Mouse (Mus musculus) heart, embryonic 16.5 days (tissue): ENCODE measurements at regions not wholly inside any gene's neighbourhood (a gene's known extent, or its start where the extent isn't known, plus 50 kb on each side); places are given as distances from the start of the nearest gene placed in this dataset.
"Not testable (repeated sequence)": the region's sequence is repeated elsewhere in the genome, so short reads cannot be mapped to it uniquely, and the experiment has no call there.

Source experiments
- ATAC-seq: fragments of 200-750 bp; cut with Nextera tagmentation; replicated peaks from 2 replicates; pipeline ENCODE4 v1.8.0; 2017; ENCODE audit warnings: moderate number of reproducible peaks; ENCODE audit not compliant: insufficient read depth, low FRiP score; ENCODE audit errors: extremely low read depth
- H3K27ac ChIP-seq: fragments of 300-500 bp; sonication (generic); 2 replicates; pipeline ENCODE4 v1.5.1; 2014; ENCODE audit warnings: mild to moderate bottlenecking, low read length, control low read depth, moderate library complexity
- H3K27me3 ChIP-seq: fragments of 300-500 bp; sonication (generic); 2 replicates; pipeline ENCODE4 v1.6.1; 2014; ENCODE audit warnings: low read length, mixed read lengths; ENCODE audit not compliant: control insufficient read depth, insufficient read depth
- H3K36me3 ChIP-seq: fragments of 300-500 bp; sonication (generic); 2 replicates; pipeline ENCODE4 v1.6.1; 2014; ENCODE audit not compliant: control insufficient read depth, insufficient read depth
- H3K4me1 ChIP-seq: fragments of 300-500 bp; sonication (generic); 2 replicates; pipeline ENCODE4 v1.6.1; 2014; ENCODE audit warnings: low read length, mixed read lengths; ENCODE audit not compliant: control insufficient read depth, insufficient read depth
- H3K4me2 ChIP-seq: fragments of 300-500 bp; sonication (generic); 2 replicates; pipeline ENCODE4 v1.6.1; 2014; ENCODE audit warnings: low read depth, mild to moderate bottlenecking, control low read depth, low read length
- H3K4me3 ChIP-seq: fragments of 300-500 bp; sonication (generic); 2 replicates; pipeline ENCODE4 v1.5.1; 2014; ENCODE audit warnings: mild to moderate bottlenecking, control low read depth, low read length
- H3K9ac ChIP-seq: fragments of 300-500 bp; sonication (generic); 2 replicates; pipeline ENCODE4 v1.6.1; 2014; ENCODE audit warnings: low read length, control low read depth
- H3K9me3 ChIP-seq: fragments of 300-500 bp; sonication (generic); replicated peaks from 2 replicates; pipeline ENCODE4 v1.6.1; 2016; ENCODE audit warnings: low read length; ENCODE audit not compliant: control insufficient read depth
- WGBS: fragments of 180-500 bp; shearing (Covaris S2); extraction: QIAGEN DNeasy Blood & Tissue Kit; methylation state at CpG from one replicate; pipeline ENCODE4 v1.1.7; 2014; 5-methylcytosine and 5-hydroxymethylcytosine counted together

- not testable (repeated sequence) for H3K27ac ChIP-seq, H3K36me3 ChIP-seq, H3K9ac ChIP-seq, H3K9me3 ChIP-seq, H3K4me1 ChIP-seq, H3K27me3 ChIP-seq, H3K4me2 ChIP-seq, ATAC-seq, H3K4me3 ChIP-seq
- WGBS: 72% methylated on average over 3 of the region's 3 CpGs
These were observed 169.4 kb upstream of the Akr1e1 start for GRCm38 (mm10) chr13:4778264-4778823.

GRCm38 (mm10) chr13:4776855-4777254, 167.9 kb upstream of the Akr1e1 start:
- H3K36me3 ChIP-seq: no peaks in the 10 kb centered on the region
- H3K4me3 ChIP-seq: no peak overlapping the region
- H3K27me3 ChIP-seq: no peaks in the 10 kb centered on the region
- H3K9me3 ChIP-seq: no peaks in the 10 kb centered on the region
- H3K4me1 ChIP-seq: peaks cover 3% of the 10 kb centered on the region; the same call in 1 of the 2 replicates
- no peak overlapping the region for H3K27ac ChIP-seq
- no peak overlapping the region for H3K4me2 ChIP-seq
- no peak for ATAC-seq
- H3K9ac ChIP-seq: no peak overlapping the region
- 29% methylated on average over 4 of the region's 4 CpGs for WGBS

- no peak overlapping the region for H3K4me2 ChIP-seq
- H3K36me3 ChIP-seq: no peaks in the 10 kb centered on the region
- no peaks in the 10 kb centered on the region for H3K27me3 ChIP-seq
- H3K4me1 ChIP-seq: peaks cover 7% of the 10 kb centered on the region
- H3K9me3 ChIP-seq: no peaks in the 10 kb centered on the region
- 88% methylated on average over 2 of the region's 2 CpGs for WGBS
- H3K4me3 ChIP-seq: no peak overlapping the region
- peak overlapping the region; percentile 53 for H3K27ac ChIP-seq
- ATAC-seq: no peak
- no peak overlapping the region for H3K9ac ChIP-seq
These were observed 163.3 kb upstream of the Akr1e1 start for GRCm38 (mm10) chr13:4772324-4772723.

GRCm38 (mm10) chr13:4771120-4772075, 162.4 kb upstream of the Akr1e1 start:
- ATAC-seq: peak; percentile 100
- Histone ChIP-seq H3K9ac (peak overlapping the region; percentile 58), H3K27ac (peak overlapping the region; percentile 97), H3K36me3 (no peaks in the 10 kb centered on the region), H3K9me3 (no peaks in the 10 kb centered on the region), H3K27me3 (no peaks in the 10 kb centered on the region), H3K4me2 (peak overlapping the region; percentile 63), H3K4me3 (peak overlapping the region; percentile 39), H3K4me1 (peaks cover 7% of the 10 kb centered on the region)
- WGBS: 7% methylated on average over 12 of the region's 12 CpGs

- no peaks in the 10 kb centered on the region for H3K27me3 ChIP-seq
- no peaks in the 10 kb centered on the region for H3K4me1 ChIP-seq
- ATAC-seq: no peak
- H3K36me3 ChIP-seq: no peaks in the 10 kb centered on the region
- H3K4me3 ChIP-seq: no peak overlapping the region
- no peak overlapping the region for H3K9ac ChIP-seq
- no peak overlapping the region for H3K27ac ChIP-seq
- H3K9me3 ChIP-seq: no peaks in the 10 kb centered on the region
- WGBS: 62% methylated on average over 3 of the region's 3 CpGs
- H3K4me2 ChIP-seq: no peak overlapping the region
These were observed 151.0 kb upstream of the Akr1e1 start for GRCm38 (mm10) chr13:4759965-4760364.

GRCm38 (mm10) chr13:4756529-4756928, 147.6 kb upstream of the Akr1e1 start:
- Histone ChIP-seq H3K4me2 (no peak overlapping the region), H3K27me3 (no peaks in the 10 kb centered on the region), H3K9me3 (no peaks in the 10 kb centered on the region), H3K4me1 (no peaks in the 10 kb centered on the region), H3K9ac (no peak overlapping the region), H3K36me3 (no peaks in the 10 kb centered on the region), H3K4me3 (no peak overlapping the region), H3K27ac (no peak overlapping the region)
- ATAC-seq: no peak

GRCm38 (mm10) chr13:4742930-4743329, 134.0 kb upstream of the Akr1e1 start:
- ATAC-seq: no peak
- no peaks in the 10 kb centered on the region for H3K4me1 ChIP-seq
- H3K27me3 ChIP-seq: no peaks in the 10 kb centered on the region
- H3K27ac ChIP-seq: no peak overlapping the region
- H3K36me3 ChIP-seq: no peaks in the 10 kb centered on the region
- no peak overlapping the region for H3K4me3 ChIP-seq
- H3K9ac ChIP-seq: no peak overlapping the region
- H3K9me3 ChIP-seq: no peaks in the 10 kb centered on the region
- H3K4me2 ChIP-seq: no peak overlapping the region
- WGBS: 66% methylated on average over 2 of the region's 2 CpGs

- H3K9ac ChIP-seq, H3K4me3 ChIP-seq, ATAC-seq, H3K27me3 ChIP-seq, H3K4me2 ChIP-seq, H3K27ac ChIP-seq, H3K9me3 ChIP-seq, H3K36me3 ChIP-seq, H3K4me1 ChIP-seq: not testable (repeated sequence)
- 69% methylated on average over 2 of the region's 2 CpGs for WGBS
These were observed 107.3 kb upstream of the Akr1e1 start for GRCm38 (mm10) chr13:4716299-4716698.

GRCm38 (mm10) chr13:4714724-4715123, 105.8 kb upstream of the Akr1e1 start:
- Histone ChIP-seq H3K9ac (no peak overlapping the region), H3K36me3 (no peaks in the 10 kb centered on the region), H3K4me3 (no peak overlapping the region), H3K27me3 (no peaks in the 10 kb centered on the region), H3K27ac (no peak overlapping the region), H3K4me2 (no peak overlapping the region), H3K4me1 (no peaks in the 10 kb centered on the region), H3K9me3 (no peaks in the 10 kb centered on the region)
- WGBS: 85% methylated on average over 1 of the region's 1 CpGs
- no peak for ATAC-seq
